Mouse (Mus musculus): ENCODE measurements at regions not wholly inside any gene's neighbourhood (a gene's known extent, or its start where the extent isn't known, plus 50 kb on each side); places are given as distances from the start of the nearest gene placed in this dataset.
"Not testable (repeated sequence)": the region's sequence is repeated elsewhere in the genome, so short reads cannot be mapped to it uniquely, and the experiment has no call there.

DNA sequence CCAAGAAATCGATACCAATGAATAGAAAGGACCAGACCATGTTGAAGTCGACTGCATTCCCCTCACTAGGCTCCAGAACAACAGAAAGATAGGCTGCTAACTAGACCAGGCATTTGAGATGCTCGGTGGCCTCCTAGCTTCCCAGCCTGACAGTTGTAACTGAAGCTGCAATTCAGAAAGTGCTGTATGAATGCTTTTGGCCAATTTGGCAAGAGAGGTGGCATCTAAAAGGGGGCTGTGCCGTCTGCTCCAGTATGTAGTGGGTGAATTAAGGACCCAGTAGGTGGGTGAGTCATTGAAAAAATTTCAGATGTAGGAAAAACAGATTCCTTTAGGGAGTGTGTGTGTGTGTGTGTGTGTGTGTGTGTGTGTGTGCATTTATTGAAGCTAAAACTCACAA, 195.0 kb downstream of the Cep170 start:
- H3K4me1 ChIP-seq (replicated peaks): no peaks in the 10 kb centered on the region
- no peaks in the 10 kb centered on the region for H3K9me3 ChIP-seq
- WGBS: 85% methylated on average over 4 of the region's 4 CpGs
- H3K9ac ChIP-seq: no peak overlapping the region
- H3K36me3 ChIP-seq: no peaks in the 10 kb centered on the region
- no peak overlapping the region for H3K27ac ChIP-seq (replicated peaks)
- no peak for ATAC-seq (ENCODE audit: low FRiP score, low read depth)
- H3K27me3 ChIP-seq: no peaks in the 10 kb centered on the region
- no peak overlapping the region for H3K4me2 ChIP-seq
- no peak overlapping the region for H3K4me3 ChIP-seq

DNA sequence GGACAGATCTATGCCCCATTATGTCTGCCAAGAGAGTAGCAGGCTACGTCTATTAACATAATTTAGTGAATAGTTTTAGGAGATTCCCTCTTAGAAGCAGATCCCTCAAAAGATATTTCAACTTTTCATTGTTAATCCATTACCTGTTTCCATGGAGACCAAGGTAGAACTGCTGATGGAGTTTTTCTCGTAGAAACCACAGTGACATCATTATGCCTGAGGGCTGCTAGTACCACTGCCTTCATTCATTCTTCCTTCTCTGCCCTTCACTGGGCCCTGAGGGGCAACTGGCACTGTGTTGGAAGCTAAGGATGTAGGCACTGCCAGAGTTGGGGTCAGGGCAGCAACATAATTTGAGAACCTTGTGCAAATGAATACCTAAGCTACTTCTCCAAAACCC, 198.2 kb downstream of the Cep170 start:
- Histone ChIP-seq H3K27me3 (no peaks in the 10 kb centered on the region), H3K9ac (no peak overlapping the region), H3K4me2 (no peak overlapping the region), H3K36me3 (no peaks in the 10 kb centered on the region), H3K27ac (replicated peaks) (no peak overlapping the region), H3K4me3 (no peak overlapping the region), H3K9me3 (no peaks in the 10 kb centered on the region), H3K4me1 (replicated peaks) (no peaks in the 10 kb centered on the region)
- WGBS: 57% methylated on average over 2 of the region's 2 CpGs
- peak; percentile 30; the same call in 1 of the 2 replicates for ATAC-seq (ENCODE audit: low FRiP score, low read depth)

DNA sequence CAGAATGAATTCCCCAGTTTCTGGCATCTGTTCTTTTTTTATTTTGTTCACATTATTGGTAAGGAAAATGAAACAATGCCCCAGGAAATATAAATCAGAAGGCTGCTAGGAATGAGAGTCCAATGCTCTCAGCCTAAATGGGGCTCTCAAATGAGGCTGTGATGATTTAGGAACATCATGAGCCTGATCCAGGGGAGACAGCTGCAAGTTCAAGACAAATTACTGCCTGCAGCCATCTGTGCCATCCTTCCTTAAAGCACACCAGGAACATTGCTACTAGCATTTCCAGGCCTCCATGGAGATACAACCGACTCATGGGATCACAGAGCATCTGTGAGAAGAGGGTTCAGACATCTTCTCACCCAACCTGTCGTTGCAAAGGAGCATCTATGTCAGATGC, 219.6 kb downstream of the Cep170 start:
- ATAC-seq (ENCODE audit: low FRiP score, low read depth): no peak
- no peaks in the 10 kb centered on the region for H3K4me1 ChIP-seq (replicated peaks)
- H3K9ac ChIP-seq: no peak overlapping the region
- no peak overlapping the region for H3K27ac ChIP-seq (replicated peaks)
- WGBS: 46% methylated on average over 2 of the region's 2 CpGs
- H3K4me3 ChIP-seq: no peak overlapping the region
- H3K36me3 ChIP-seq: no peaks in the 10 kb centered on the region
- H3K27me3 ChIP-seq: no peaks in the 10 kb centered on the region
- H3K9me3 ChIP-seq: no peaks in the 10 kb centered on the region
- H3K4me2 ChIP-seq: no peak overlapping the region

DNA sequence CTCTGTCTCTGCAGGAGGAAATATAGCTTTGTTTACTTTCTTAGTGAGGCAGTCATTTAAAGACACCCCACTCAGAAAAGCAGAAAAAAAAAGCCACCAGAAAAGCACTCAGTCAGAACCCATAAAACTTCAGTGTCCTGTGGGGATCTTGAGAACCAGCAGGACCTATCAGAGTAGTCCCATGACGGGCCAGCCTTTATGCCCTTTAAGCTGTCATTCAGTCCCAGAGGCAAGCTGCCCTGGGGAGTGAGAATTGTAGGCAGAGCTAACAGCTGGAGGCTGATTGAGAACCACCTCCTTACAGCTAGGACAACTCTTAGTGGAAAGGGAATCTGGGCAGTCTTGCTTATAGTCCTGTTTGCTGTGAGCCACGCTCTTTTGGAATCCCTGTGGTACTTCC, 225.7 kb downstream of the Cep170 start:
- 54% methylated on average over 2 of the region's 2 CpGs for WGBS

DNA sequence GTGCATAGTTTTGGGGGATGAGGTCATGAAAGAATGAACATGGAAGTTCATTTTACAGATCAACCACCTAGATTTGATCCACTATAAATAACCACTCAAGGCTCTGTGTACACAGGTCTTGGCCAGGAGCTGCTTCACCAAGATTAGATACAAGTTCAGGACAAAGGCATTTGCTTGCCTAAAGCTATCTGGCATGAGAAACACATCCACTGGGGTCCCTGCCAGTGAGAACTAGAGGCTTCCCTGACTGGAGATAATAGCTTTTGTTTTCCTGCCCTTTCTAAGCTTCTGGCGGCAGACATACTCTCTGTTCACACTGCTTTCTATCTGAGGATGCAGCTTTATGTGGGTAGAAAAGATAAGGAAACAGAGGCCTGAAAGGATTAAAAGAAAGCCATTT, 240.2 kb downstream of the Cep170 start:
- Histone ChIP-seq H3K9ac (no peak overlapping the region), H3K4me1 (replicated peaks) (no peaks in the 10 kb centered on the region)
- WGBS: 16% methylated on average over 1 of the region's 1 CpGs

More for the DNA sequence above, 225.7 kb downstream of the Cep170 start:
- Histone ChIP-seq H3K4me3 (no peak overlapping the region), H3K27me3 (no peaks in the 10 kb centered on the region), H3K36me3 (no peaks in the 10 kb centered on the region), H3K9ac (no peak overlapping the region), H3K4me1 (replicated peaks) (no peaks in the 10 kb centered on the region), H3K27ac (replicated peaks) (no peak overlapping the region), H3K4me2 (no peak overlapping the region), H3K9me3 (no peaks in the 10 kb centered on the region; the same call in 1 of the 2 replicates)
- no peak for ATAC-seq (ENCODE audit: low FRiP score, low read depth)

DNA sequence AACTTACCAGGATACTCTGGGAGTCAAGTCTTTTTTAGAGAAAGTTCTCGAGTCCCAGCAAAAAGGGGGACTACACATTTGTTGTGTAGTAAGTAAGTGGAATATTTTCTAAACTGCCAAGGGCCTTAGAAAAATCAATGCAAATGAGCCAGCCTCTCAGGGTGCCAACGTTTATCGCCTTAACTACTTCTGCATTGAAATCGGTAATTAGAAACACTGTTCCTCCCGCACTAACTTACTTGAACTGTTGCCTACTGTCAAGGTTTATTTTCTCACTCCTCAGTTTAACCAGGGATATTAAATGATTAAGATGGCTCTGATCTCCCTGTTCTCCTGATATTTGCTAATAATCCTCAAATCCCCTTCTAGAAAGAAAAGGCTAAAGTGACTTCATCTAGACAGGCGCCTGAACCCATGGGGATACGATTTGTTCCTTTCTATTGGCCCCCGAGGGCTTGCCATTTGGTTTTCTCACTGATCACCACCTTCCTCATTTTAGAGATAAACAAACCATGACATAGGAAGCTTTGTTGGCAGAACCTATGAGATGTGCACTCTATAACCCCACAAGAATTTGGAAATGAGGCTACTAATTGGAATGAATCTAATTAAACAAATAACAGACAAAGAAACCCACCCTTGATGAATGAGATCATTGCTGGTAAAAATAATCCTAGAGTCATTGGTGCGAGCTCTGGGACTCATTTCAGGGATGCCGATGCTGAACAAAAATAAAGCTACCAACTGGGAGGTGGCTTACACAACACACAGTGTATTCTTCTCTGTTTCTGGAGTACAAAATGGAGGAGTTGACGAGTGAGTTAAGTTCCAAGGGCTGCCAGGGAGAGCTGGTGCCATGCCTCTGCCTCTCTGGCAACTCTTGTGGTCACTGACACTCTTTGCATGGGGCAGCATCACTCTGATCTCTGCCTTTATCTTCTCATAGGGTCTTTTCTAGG, 255.1 kb downstream of the Cep170 start:
- Histone ChIP-seq H3K9ac (no peak overlapping the region), H3K27ac (replicated peaks) (0 out of 2 replicates have a peak overlapping the region, but pooled peaks have one; percentile 11), H3K4me1 (replicated peaks) (0 out of 2 replicates have a peak, but pooled peaks cover 3% of the 10 kb centered on the region), H3K4me3 (no peak overlapping the region), H3K27me3 (no peaks in the 10 kb centered on the region), H3K9me3 (no peaks in the 10 kb centered on the region), H3K36me3 (no peaks in the 10 kb centered on the region), H3K4me2 (no peak overlapping the region)
- 69% methylated on average over 11 of the region's 11 CpGs for WGBS
- ATAC-seq (ENCODE audit: low FRiP score, low read depth): 0 out of 2 replicates have a peak, but pooled peaks have one; percentile 11

More for the DNA sequence above, 240.2 kb downstream of the Cep170 start:
- ATAC-seq (ENCODE audit: low FRiP score, low read depth): no peak
- Histone ChIP-seq H3K27me3 (no peaks in the 10 kb centered on the region), H3K27ac (replicated peaks) (no peak overlapping the region), H3K4me2 (no peak overlapping the region), H3K4me3 (no peak overlapping the region), H3K9me3 (no peaks in the 10 kb centered on the region), H3K36me3 (no peaks in the 10 kb centered on the region)

DNA sequence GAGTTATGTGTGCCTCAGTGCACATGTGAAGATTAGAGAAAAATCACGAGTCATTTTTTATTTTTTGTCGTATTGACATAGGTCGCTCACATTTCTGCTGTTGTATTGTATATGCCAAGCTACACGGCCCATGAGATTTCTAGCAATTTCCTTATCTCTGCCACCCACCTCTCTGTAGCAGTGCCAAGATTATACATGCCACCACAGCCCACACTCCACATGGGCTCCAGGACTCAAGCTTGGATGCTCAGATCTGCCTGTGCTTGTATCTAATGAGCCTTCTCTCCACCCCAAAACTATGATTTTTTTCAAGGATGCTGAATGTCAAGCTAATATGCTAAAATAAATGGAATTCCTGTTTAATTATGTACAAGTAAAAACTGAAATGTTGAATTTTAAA, 259.3 kb upstream of the Pld5 start:
- H3K27ac ChIP-seq (replicated peaks): no peak overlapping the region
- 95% methylated on average over 4 of the region's 4 CpGs for WGBS
- no peak overlapping the region for H3K4me3 ChIP-seq
- H3K9ac ChIP-seq: no peak overlapping the region
- H3K9me3 ChIP-seq: no peaks in the 10 kb centered on the region
- no peaks in the 10 kb centered on the region for H3K36me3 ChIP-seq
- no peak overlapping the region for H3K4me2 ChIP-seq
- H3K27me3 ChIP-seq: no peaks in the 10 kb centered on the region
- no peaks in the 10 kb centered on the region for H3K4me1 ChIP-seq (replicated peaks)
- no peak for ATAC-seq (ENCODE audit: low FRiP score, low read depth)

DNA sequence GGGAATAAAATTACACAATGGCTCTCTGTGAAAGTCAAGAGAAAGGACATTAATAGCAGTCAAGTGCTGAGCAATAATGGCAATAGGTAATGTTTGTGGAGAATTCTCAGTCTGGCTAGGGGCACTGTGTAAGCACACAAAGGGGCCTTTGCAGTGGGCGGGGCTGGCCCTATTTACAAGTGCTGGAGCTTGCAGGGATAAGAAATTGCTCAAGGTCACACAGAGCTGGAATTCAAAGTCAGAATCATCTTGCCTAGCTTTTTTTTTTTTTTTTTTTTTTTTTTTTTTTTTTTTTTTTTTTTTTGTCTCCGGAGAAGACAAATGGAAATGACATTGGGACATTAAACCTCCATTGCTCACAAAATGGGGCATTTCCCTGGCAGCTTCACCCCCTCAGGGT, 253.9 kb upstream of the Pld5 start:
- no peak for ATAC-seq (ENCODE audit: low FRiP score, low read depth)
- Histone ChIP-seq H3K4me2 (no peak overlapping the region), H3K27me3 (no peaks in the 10 kb centered on the region), H3K4me1 (replicated peaks) (no peaks in the 10 kb centered on the region), H3K36me3 (no peaks in the 10 kb centered on the region), H3K27ac (replicated peaks) (no peak overlapping the region), H3K9me3 (no peaks in the 10 kb centered on the region), H3K9ac (no peak overlapping the region), H3K4me3 (no peak overlapping the region)
- WGBS: 60% methylated on average over 2 of the region's 2 CpGs

DNA sequence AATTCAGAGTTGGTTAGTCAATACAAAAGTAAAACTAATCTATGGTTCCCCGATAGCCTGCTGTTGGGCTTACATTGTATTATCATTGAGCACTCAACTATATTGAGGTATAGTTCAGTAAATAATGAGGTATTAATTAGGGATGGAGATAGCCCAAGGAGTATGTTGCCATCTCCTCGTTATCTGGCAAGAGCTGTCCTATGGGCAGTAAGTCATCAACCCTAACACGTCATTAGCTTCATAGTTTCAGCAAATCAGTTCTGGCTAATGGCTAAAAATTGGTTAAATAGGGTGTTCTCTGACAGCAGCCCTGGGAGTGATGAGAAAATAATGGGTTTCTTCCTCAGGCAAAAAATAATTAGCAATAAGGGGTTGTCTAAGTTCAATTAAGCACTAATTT, 236.4 kb upstream of the Pld5 start:
- Histone ChIP-seq H3K4me3 (no peak overlapping the region), H3K4me1 (replicated peaks) (no peaks in the 10 kb centered on the region), H3K27ac (replicated peaks) (no peak overlapping the region), H3K4me2 (no peak overlapping the region), H3K36me3 (no peaks in the 10 kb centered on the region), H3K27me3 (no peaks in the 10 kb centered on the region), H3K9me3 (no peaks in the 10 kb centered on the region), H3K9ac (no peak overlapping the region)
- 59% methylated on average over 3 of the region's 3 CpGs for WGBS
- no peak for ATAC-seq (ENCODE audit: low FRiP score, low read depth)

DNA sequence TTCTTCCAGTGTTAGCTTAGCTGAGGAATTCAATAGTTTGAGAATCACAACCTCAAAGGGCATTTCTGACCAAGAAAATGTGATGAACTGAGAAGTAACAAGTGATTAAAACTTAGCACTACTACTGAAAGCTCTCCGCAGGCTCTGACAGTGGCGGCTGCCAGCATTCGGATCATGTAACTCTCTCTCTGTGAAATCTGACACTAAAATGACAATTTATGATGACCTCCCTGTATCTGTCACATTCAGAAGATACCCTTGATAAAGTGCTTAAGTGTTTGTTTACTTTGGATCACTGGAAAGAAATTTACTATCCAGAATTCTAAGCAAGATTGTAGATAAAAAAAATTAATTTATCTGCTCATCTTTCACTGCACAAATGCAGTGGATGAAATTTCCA, 230.3 kb upstream of the Pld5 start:
- Histone ChIP-seq H3K27me3 (no peaks in the 10 kb centered on the region), H3K27ac (replicated peaks) (no peak overlapping the region), H3K9ac (no peak overlapping the region), H3K9me3 (no peaks in the 10 kb centered on the region), H3K4me3 (no peak overlapping the region), H3K36me3 (no peaks in the 10 kb centered on the region), H3K4me1 (replicated peaks) (no peaks in the 10 kb centered on the region), H3K4me2 (no peak overlapping the region)
- no peak for ATAC-seq (ENCODE audit: low FRiP score, low read depth)
- 85% methylated on average over 3 of the region's 3 CpGs for WGBS

DNA sequence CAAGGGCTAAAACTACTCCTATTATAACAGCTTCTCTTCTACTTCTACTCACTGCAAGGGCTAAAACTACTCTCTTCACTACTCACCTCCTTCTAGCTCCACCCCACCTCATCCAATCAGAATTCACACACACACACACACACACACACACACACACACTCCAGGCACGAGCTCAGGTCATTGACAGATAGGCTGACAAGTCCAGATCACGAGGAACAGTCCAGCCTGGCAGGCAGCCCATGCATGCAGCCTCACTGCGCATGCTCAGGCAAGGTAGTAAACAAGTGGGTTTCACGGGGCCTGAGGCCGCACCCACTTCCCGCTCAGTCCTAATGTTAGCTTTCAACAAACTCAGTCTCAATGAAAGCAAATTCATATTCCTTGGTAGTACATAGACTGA, 229.6 kb upstream of the Pld5 start:
- H3K36me3 ChIP-seq; H3K4me3 ChIP-seq; H3K4me2 ChIP-seq; H3K4me1 ChIP-seq (replicated peaks); H3K9ac ChIP-seq; ATAC-seq (ENCODE audit: low FRiP score, low read depth); H3K27me3 ChIP-seq; H3K27ac ChIP-seq (replicated peaks); H3K9me3 ChIP-seq: not testable (repeated sequence)
- 74% methylated on average over 6 of the region's 6 CpGs for WGBS

DNA sequence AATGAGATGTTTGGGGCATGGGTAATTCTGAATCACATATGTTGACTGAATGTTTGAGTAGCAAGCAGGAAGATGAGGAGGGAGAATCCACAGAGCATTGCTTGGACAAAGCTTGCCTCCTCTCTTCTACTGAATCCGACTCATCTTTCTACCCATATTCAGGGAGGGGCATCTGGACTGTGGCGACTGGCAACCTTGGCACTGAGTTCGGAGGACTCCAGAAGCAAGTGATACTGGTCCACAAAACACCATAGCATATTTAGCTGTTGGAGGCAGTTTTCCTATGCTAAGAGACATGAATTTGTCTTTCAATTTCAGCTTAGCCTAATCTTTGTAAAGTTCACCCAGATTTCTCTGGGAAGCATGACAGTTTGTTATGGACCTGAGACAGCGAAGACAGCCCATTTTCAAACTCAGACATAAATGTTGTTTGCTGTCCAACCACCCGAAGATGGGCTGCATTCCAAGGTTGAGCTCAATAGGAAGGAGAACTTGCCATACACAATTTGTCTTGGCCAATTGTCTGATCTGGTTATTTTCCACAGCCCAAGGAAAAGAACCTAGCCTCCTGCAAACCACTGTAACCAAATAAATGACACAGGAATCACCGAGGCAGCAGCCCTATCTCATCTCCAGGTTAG, 224.0 kb upstream of the Pld5 start:
- 86% methylated on average over 6 of the region's 6 CpGs for WGBS
- H3K9me3 ChIP-seq: no peaks in the 10 kb centered on the region

More for the DNA sequence above, 224.0 kb upstream of the Pld5 start:
- H3K27ac ChIP-seq (replicated peaks): no peak overlapping the region
- no peaks in the 10 kb centered on the region for H3K27me3 ChIP-seq
- H3K4me1 ChIP-seq (replicated peaks): no peaks in the 10 kb centered on the region
- ATAC-seq (ENCODE audit: low FRiP score, low read depth): no peak
- H3K9ac ChIP-seq: no peak overlapping the region
- H3K36me3 ChIP-seq: no peaks in the 10 kb centered on the region
- no peak overlapping the region for H3K4me3 ChIP-seq
- no peak overlapping the region for H3K4me2 ChIP-seq

Measured in hindbrain, embryonic 15.5 days (tissue).